Mouse (Mus musculus): Measurements from ENCODE around the gene Alg12. TPM values are rescaled to one million over a fixed set of nuclear protein-coding genes. Genes with fewer than 3 reads are reported as not detected.

The Alg12 gene
- total RNA-seq, 1 experiment from 2014 or later, result 4.6 TPM

Other genes starting within 250 kb of the Alg12 start
- gene Zdhhc25, start 219.0 kb downstream of the Alg12 start, total RNA-seq (2017), result not detected in 2 replicates
- 72.2 and 75.5 TPM in 2 replicates for gene Brd1, start 85.1 kb downstream of the Alg12 start, total RNA-seq (2017)
- gene Zbed4, start 67.7 kb downstream of the Alg12 start, total RNA-seq (2017), result 35.7 and 39.1 TPM in 2 replicates
- gene Creld2, start 328 bp upstream of the Alg12 start, total RNA-seq (2017), result 53.3 and 53.6 TPM in 2 replicates
- 11.9 and 18.3 TPM in 2 replicates for gene Pim3, start 42.9 kb upstream of the Alg12 start, total RNA-seq (2017)
- gene Ttll8, start 135.1 kb upstream of the Alg12 start, total RNA-seq (2017), result not detected in 2 replicates
- gene Mlc1, start 159.7 kb upstream of the Alg12 start, total RNA-seq (2017), result not detected in 2 replicates
- not detected in 2 replicates for gene Mov10l1, start 163.6 kb upstream of the Alg12 start, total RNA-seq (2017)
- 0.56 TPM in 1 of 2 replicates, not detected in the other for gene Panx2, start 240.4 kb upstream of the Alg12 start, total RNA-seq (2017)

Data from hematopoietic stem cell, adult 5-6 weeks (primary cell).